Mouse (Mus musculus) left cerebral cortex, adult 6 months (tissue): ENCODE data around the gene Bcan. TPM values are rescaled to one million over a fixed set of nuclear protein-coding genes. Genes with fewer than 3 reads are reported as not detected.

ENCODE experiments used
- long read RNA-seq, 2 experiments: library from polyadenylated mRNA; unstranded; transcript quantifications; one replicate each; pipeline ENCODE4 v2.0.0; 2019 to 2020
- polyA plus RNA-seq: library from polyadenylated mRNA; unstranded; fragments of <200 nt; fragmentation: Nextera tagmentation; gene quantifications from 2 replicates; pipeline ENCODE4 v1.2.3, GENCODE M21; 2021

Bcan gene
- 169 and 175 TPM in 2 replicates for polyA plus RNA-seq
- long read RNA-seq, experiment 1, transcript Bcan-201 (14 exons, 3,141 nt), result major isoform, 601 of 935 reads
- long read RNA-seq, experiment 1, partial matches to known transcripts, result 198 of 935 reads
- long read RNA-seq, experiment 1, other reads (novel, unspliced or antisense), result 134 of 935 reads
- long read RNA-seq, experiment 2, transcript Bcan-201 (14 exons, 3,141 nt), result major isoform, 97 of 200 reads
- long read RNA-seq, experiment 2, partial matches to known transcripts, result 82 of 200 reads
- long read RNA-seq, experiment 2, other reads (novel, unspliced or antisense), result 21 of 200 reads

DNA sequence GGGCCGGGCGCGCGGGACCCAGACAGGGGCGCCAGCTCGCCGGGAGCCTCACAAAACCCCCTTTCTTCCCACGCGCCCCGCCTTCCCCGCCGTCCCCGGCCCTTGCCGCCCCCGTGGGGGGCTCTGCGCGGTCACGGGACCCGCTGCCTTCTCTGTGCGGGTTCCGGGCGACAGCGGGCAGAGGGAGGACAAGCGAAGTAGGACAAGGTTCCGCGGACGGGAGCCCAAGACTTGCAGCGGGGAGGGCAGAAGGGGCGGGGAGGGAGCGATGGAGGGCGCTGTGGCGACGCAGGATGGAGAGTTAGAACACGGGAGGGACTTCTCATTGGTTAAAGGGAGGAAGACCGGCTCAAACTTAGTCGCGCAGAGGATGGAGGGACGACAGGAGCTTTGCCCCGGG is at the start of gene Bcan:
Gene Bcan (minus strand): TSS at position 50 of the 400 bp plus-strand sequence.

DNA sequence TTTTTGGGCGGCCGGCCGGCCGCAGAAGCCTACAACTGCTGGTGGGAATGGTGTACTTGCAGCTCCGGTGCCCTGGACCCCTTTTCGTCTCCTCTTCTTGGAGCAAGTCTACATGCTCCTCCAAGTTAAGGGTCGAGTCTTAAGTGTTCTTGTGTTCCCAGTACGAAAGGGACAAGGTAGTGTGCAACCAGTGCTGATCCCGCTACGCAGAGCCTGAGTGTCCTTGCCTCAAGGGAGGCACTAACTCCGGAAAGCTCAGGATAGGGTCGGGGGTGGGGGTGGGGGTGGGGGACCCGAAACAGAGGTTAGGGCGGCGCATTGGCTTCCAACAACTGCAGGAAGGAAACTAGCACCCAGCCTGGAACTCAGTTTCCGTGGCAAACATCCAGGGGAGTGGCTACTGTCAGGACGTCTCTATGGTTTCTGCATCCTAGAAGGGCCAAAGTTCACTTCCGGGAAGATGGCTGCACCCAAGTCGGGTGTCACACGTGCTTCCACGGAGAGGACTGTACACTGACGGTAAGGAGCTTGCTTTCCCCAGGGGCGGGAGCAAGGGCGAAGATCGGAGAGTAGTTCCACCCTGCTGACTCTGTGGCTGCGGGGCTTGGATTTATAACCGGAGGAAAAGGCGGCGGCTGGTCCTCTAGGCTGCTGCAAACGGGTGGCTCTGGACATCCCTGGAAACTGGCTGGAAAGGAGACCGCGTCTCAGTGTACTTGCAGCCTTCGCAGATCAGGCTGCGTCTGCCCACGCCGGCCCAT is 42.8 kb upstream of the Bcan start, which contains the start of gene Gpatch4:
Gene Gpatch4 (plus strand): TSS at position 448 of the 761 bp plus-strand sequence.

DNA sequence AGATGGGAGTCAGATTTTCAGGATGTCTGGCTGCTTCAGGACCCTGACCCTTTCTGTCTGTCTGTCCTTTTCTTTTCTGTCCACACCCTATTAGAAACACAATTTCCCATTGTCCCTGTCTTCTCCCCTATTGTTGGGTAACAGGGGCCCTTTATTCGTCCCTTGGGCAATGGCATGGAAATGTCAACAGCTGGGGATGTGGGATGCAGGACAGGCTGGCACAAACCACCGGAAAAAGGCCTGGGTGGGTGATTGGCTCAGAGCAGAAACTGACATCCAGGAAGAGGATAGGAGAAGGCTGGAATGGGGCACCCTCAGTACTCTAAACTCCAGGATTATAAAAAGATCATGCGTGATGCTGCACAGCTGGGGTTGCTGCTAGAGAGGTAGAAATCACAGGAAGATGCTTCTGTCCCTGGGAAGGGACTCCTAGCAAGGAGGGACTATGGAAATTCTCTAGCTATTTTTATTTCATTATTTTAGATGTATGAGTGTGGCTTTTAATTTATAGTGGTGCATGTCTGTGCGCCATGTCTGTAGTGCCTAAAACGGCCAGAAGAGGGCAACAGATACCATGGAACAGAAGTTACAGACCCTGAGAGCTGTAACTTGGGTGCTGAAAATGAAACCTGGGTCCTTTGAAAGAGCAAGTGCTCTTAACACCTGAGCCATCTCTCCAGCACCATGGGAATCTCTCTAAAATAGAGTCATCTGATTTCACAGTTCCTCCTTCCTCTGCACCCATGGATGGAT is 27.6 kb upstream of the Bcan start, which contains the start of gene Hapln2:
Gene Hapln2 (minus strand): TSS at position 150 of the 753 bp plus-strand sequence.

DNA sequence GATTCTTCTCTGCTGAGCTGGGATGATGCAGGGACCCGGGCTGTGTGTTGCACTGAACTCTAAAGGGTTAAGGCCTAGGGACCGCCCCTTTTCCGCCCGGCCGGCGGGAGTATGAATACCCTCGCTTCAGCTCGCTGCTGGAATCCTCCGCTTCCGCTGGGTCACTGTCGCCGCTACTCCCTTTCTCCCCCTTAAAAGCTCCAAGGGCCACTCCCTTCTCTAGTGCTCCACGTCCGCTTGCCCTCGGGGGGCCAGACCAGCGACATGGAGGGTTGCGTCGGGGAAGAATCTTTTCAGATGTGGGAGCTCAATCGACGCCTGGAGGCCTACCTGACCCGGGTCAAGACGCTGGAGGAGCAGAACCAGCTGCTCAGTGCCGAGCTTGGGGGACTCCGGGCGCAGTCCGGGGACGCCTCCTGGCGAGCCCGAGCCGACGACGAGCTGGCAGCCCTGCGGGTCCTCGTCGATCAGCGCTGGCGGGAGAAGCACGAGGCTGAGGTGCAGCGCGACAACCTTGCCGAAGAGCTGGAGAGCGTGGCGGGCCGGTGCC is 29.0 kb downstream of the Bcan start, which contains the start of gene Nes:
Gene Nes (plus strand): TSS at position 140 of the 550 bp plus-strand sequence.

DNA sequence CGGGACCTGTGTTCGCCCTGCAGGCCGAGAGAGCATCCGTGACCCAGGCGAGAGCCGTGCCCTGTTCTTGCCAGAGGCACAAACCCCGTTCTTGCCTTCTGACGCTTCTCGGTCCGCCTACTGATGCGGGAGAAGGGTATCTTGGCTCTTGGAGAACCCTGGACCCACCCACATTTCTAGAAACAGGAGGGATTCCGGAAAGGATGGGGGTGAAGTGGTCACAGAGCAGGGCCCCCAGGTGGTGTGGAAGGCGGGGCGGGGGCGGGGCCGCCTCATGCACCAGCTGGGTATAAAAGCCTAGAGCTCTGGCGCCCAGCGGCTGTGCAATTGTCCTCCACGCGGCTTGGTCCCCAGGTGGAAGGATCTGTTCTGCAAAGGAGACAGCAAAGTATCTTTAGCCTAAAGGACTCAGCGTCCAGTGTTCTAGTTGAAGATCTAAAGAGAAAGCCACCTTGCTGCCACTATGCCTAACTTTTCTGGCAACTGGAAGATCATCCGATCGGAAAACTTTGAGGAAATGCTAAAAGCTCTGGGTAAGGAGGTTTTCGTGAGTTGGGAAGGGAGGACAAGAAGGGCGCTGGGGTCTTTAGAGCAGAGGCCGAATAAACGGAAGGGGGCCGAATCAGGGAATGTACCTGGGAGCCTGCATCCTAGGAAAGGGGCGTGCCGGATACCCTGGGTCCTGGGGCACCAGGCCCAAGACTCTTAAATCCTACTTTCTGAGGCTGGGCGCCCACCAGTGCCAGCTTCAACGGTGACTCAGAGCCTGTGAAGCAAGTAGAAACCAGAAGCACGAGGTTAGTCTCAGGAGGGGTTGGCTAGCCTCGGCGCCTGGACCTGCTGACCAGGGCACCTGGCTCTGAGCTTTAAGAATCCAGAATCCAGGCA is 51.4 kb downstream of the Bcan start, which contains the start of gene Crabp2:
Gene Crabp2 (plus strand): TSS at position 289 of the 888 bp plus-strand sequence.

Other genes with a start within 250 kb of the Bcan start
- 0.72 and 1.2 TPM in 2 replicates for gene Ntrk1, start 205.1 kb downstream of the Bcan start, polyA plus RNA-seq
- gene Insrr, start 203.3 kb downstream of the Bcan start, polyA plus RNA-seq, result 0.21 and 0.27 TPM in 2 replicates
- 2.9 and 3.4 TPM in 2 replicates for gene Pear1, start 175.9 kb downstream of the Bcan start, polyA plus RNA-seq
- gene Sh2d2a, start 153.5 kb downstream of the Bcan start, polyA plus RNA-seq, result not detected in 2 replicates
- 4.0 and 5.3 TPM in 2 replicates for gene Prcc, start 114.6 kb downstream of the Bcan start, polyA plus RNA-seq
- gene Hdgf, start 93.9 kb downstream of the Bcan start, polyA plus RNA-seq, result 78.2 and 136 TPM in 2 replicates
- 66.0 and 75.7 TPM in 2 replicates for gene Mrpl24, start 80.7 kb downstream of the Bcan start, polyA plus RNA-seq
- 3.2 and 5.5 TPM in 2 replicates for gene Isg20l2, start 69.9 kb downstream of the Bcan start, polyA plus RNA-seq
- 8.7 and 9.4 TPM in 2 replicates for gene Rrnad1, start 69.5 kb downstream of the Bcan start, polyA plus RNA-seq
- 12.9 and 20.4 TPM in 2 replicates for gene Crabp2, start 51.6 kb downstream of the Bcan start, polyA plus RNA-seq
- 0.83 and 1.5 TPM in 2 replicates for gene Nes, start 29.2 kb downstream of the Bcan start, polyA plus RNA-seq
- gene Hapln2, start 27.4 kb upstream of the Bcan start, polyA plus RNA-seq, result 14.7 and 18.6 TPM in 2 replicates
- gene Gpatch4, start 42.9 kb upstream of the Bcan start, polyA plus RNA-seq, result 17.8 and 18.1 TPM in 2 replicates
- gene Naxe, start 58.3 kb upstream of the Bcan start, polyA plus RNA-seq, result 203 and 228 TPM in 2 replicates
- not detected in 2 replicates for gene Ttc24, start 78.1 kb upstream of the Bcan start, polyA plus RNA-seq
- 0.18 and 0.29 TPM in 2 replicates for gene Iqgap3, start 81.7 kb upstream of the Bcan start, polyA plus RNA-seq
- gene Mef2d, start 142.1 kb upstream of the Bcan start, polyA plus RNA-seq, result 21.3 and 112 TPM in 2 replicates